Mouse (Mus musculus) hindbrain, postnatal 0 days (tissue): Measurements from ENCODE around the gene Ttc29. TPM values are rescaled to one million over a fixed set of nuclear protein-coding genes. Genes with fewer than 3 reads are reported as not detected.

Source experiments
- ATAC-seq: fragments of 200-750 bp; cut with Nextera tagmentation; 2 replicates; pipeline ENCODE4 v1.8.0; 2017; ENCODE audit warnings: mild to moderate bottlenecking, moderate TSS enrichment, moderate library complexity
- DNase-seq: peaks from one replicate; pipeline ENCODE4 v3.0.0-alpha.2; 2015; ENCODE audit warnings: low spot score
- H3K27ac ChIP-seq: fragments of 300-500 bp; sonication (generic); 2 replicates; pipeline ENCODE4 v1.5.1; 2014; ENCODE audit warnings: mild to moderate bottlenecking
- H3K27me3 ChIP-seq: fragments of 300-500 bp; sonication (generic); 2 replicates; pipeline ENCODE4 v1.6.1; 2014; ENCODE audit warnings: low read length, mixed read lengths; ENCODE audit not compliant: insufficient read depth
- H3K36me3 ChIP-seq: fragments of 300-500 bp; sonication (generic); 2 replicates; pipeline ENCODE4 v1.6.1; 2014; ENCODE audit warnings: low read length, mixed read lengths; ENCODE audit not compliant: insufficient read depth
- H3K4me1 ChIP-seq: fragments of 300-500 bp; sonication (generic); 2 replicates; pipeline ENCODE4 v1.6.1; 2014; ENCODE audit warnings: antibody characterized with exemption, low read length, mixed read lengths; ENCODE audit not compliant: insufficient read depth
- H3K4me2 ChIP-seq: fragments of 300-500 bp; sonication (generic); 2 replicates; pipeline ENCODE4 v1.6.1; 2014; ENCODE audit warnings: low read depth, mild to moderate bottlenecking, low read length, moderate library complexity, mixed read lengths
- H3K4me3 ChIP-seq: fragments of 300-500 bp; sonication (generic); 2 replicates; pipeline ENCODE4 v1.5.1; 2014; ENCODE audit warnings: low read length
- H3K9ac ChIP-seq: fragments of 300-500 bp; sonication (generic); replicated peaks from 2 replicates; pipeline ENCODE4 v1.6.1; 2014; ENCODE audit warnings: mild to moderate bottlenecking, low read length, moderate library complexity, mixed read lengths
- H3K9me3 ChIP-seq: fragments of 300-500 bp; sonication (generic); 2 replicates; pipeline ENCODE4 v1.6.1; 2016; ENCODE audit warnings: low read length, mixed read lengths
- CTCF ChIP-seq: IDR thresholded peaks from 2 replicates; pipeline ENCODE4 v1.5.1; 2016; ENCODE audit warnings: antibody characterized with exemption, control low read depth, low read depth
- WGBS: fragments of 180-500 bp; shearing (Covaris S2); extraction: QIAGEN DNeasy Blood & Tissue Kit; methylation state at CpG from one replicate; pipeline ENCODE4 v1.1.7; 2014; 5-methylcytosine and 5-hydroxymethylcytosine counted together
- polyA plus RNA-seq: library from polyadenylated mRNA; unstranded; fragments of >200 nt; fragmentation: Nextera tagmentation; extraction: Ambion mirVana; gene quantifications from 2 replicates; pipeline ENCODE4 v1.2.1, GENCODE M21; 2015
- total RNA-seq: library from RNA; depleted of rRNA; stranded (reverse); fragments of >200 nt; gene quantifications from 2 replicates; pipeline ENCODE4 v1.2.3, GENCODE M21; 2014

Gene Ttc29
- total and polyA plus RNA-seq, 2 experiments from 2014 or later: 0.69 to 0.84 TPM

GRCm38 (mm10) chr8:78214645-78215044, 1.5 kb downstream of the Ttc29 start:
- ATAC-seq (peak; percentile 65), DNase-seq (peak; percentile 7)
- Histone ChIP-seq H3K9ac (no peak overlapping the region), H3K36me3 (no peaks in the 10 kb centered on the region), H3K27ac (no peak overlapping the region), H3K4me2 (no peak overlapping the region), H3K9me3 (no peaks in the 10 kb centered on the region), H3K4me3 (no peak overlapping the region), H3K4me1 (peaks cover 6% of the 10 kb centered on the region; the same call in 1 of the 2 replicates), H3K27me3 (no peaks in the 10 kb centered on the region)
- TF ChIP-seq CTCF: no peak
- WGBS: 14% methylated on average over 3 of the region's 3 CpGs

DNA sequence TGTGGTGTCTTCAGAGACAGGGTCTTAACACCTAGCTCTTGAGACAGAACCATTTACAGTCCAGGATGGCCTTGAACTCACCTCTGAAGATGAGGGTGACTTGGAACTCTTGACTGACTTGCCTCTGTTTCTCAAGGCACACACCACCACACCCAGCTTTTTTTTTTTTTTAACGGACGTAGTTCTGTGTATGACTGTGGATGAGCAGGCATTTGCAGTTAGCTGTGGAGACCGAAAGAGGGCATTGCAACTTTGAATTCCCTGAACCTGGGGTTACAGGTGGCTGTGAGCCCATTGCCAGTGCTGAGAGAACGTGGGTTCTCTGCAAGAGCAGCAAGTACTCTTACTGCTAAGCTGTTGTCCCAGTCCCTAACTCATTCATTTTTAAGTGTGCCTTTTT, 13.0 kb downstream of the Ttc29 start:
- Histone ChIP-seq H3K4me2 (no peak overlapping the region), H3K9me3 (no peaks in the 10 kb centered on the region), H3K4me1 (no peaks in the 10 kb centered on the region), H3K4me3 (no peak overlapping the region), H3K27ac (no peak overlapping the region), H3K9ac (no peak overlapping the region), H3K36me3 (no peaks in the 10 kb centered on the region), H3K27me3 (no peaks in the 10 kb centered on the region)
- TF ChIP-seq CTCF: no peak
- ATAC-seq (no peak), DNase-seq (no peak)
- whole genome bisulfite sequencing: 81% methylated on average over 4 of the region's 4 CpGs

GRCm38 (mm10) chr8:78230721-78231120, 17.6 kb downstream of the Ttc29 start:
- no peak for TF ChIP-seq CTCF
- DNase-seq (peak; percentile 8), ATAC-seq (no peak)
- Histone ChIP-seq H3K27ac (no peak overlapping the region), H3K9me3 (no peaks in the 10 kb centered on the region), H3K4me1 (no peaks in the 10 kb centered on the region), H3K4me3 (no peak overlapping the region), H3K27me3 (no peaks in the 10 kb centered on the region), H3K9ac (no peak overlapping the region), H3K4me2 (no peak overlapping the region), H3K36me3 (no peaks in the 10 kb centered on the region)
- 55% methylated on average over 2 of the region's 2 CpGs for WGBS

DNA sequence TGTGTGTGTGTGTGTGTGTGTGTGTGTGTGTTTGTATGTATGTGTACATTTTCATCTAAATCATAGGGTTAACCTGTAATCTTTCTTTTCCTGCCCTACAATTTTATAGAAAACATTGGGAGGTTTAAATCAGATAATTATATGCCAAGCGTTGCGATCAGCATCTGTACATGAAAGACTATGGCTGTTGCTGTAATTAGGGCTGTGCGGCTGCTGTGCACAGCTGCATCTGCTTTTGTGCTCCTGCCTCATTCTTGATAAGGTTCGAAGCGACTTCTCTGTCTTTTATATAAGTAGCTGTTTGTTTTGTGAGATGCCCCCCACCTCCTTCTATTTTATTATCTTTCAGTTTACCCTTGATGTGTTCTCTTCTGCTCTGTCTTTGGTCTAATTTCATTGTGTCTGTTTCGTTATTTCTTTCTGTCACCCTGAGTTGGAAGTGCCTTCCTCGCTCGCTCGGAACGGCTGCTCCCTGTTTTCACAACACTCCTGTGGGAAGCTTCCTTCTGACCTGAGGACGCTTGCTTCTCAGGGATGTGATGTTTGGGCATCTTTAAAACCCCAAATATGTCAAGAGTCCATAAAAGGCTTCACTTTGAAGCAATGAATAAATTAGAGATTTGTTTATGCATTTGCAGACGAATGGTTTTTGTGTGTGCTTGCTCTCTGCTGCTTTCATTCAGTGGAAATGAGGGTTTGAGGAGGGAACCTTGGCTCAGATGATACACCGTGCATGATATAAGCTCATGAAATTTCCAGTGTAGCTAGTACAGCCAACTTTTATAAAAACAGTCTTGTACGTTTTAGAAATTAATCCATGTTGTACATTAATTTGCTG, 20.0 kb downstream of the Ttc29 start:
- no peaks in the 10 kb centered on the region for H3K9me3 ChIP-seq
- H3K36me3 ChIP-seq: no peaks in the 10 kb centered on the region
- ATAC-seq (no peak), DNase-seq (peak; percentile 9)
- no peak for TF ChIP-seq CTCF
- H3K27me3 ChIP-seq: no peaks in the 10 kb centered on the region
- 32% methylated on average over 14 of the region's 14 CpGs for WGBS
- no peaks in the 10 kb centered on the region for H3K4me1 ChIP-seq
- H3K4me2 ChIP-seq: peak overlapping the region; percentile 45
- no peak overlapping the region for H3K27ac ChIP-seq
- 0 out of 2 replicates have a peak overlapping the region, but pooled peaks have one; percentile 1 for H3K4me3 ChIP-seq
- H3K9ac ChIP-seq: no peak overlapping the region

GRCm38 (mm10) chr8:78233708-78234201, 20.7 kb downstream of the Ttc29 start:
- H3K36me3 ChIP-seq: no peaks in the 10 kb centered on the region
- H3K4me3 ChIP-seq: no peak overlapping the region
- TF ChIP-seq CTCF: no peak
- H3K9ac ChIP-seq: no peak overlapping the region
- no peak for ATAC-seq
- no peaks in the 10 kb centered on the region for H3K4me1 ChIP-seq
- no peak overlapping the region for H3K27ac ChIP-seq
- no peaks in the 10 kb centered on the region for H3K9me3 ChIP-seq
- peak overlapping the region; percentile 45; the same call in 1 of the 2 replicates for H3K4me2 ChIP-seq
- no peaks in the 10 kb centered on the region for H3K27me3 ChIP-seq
- peak; percentile 9 for DNase-seq
- 45% methylated on average over 7 of the region's 7 CpGs for WGBS

DNA sequence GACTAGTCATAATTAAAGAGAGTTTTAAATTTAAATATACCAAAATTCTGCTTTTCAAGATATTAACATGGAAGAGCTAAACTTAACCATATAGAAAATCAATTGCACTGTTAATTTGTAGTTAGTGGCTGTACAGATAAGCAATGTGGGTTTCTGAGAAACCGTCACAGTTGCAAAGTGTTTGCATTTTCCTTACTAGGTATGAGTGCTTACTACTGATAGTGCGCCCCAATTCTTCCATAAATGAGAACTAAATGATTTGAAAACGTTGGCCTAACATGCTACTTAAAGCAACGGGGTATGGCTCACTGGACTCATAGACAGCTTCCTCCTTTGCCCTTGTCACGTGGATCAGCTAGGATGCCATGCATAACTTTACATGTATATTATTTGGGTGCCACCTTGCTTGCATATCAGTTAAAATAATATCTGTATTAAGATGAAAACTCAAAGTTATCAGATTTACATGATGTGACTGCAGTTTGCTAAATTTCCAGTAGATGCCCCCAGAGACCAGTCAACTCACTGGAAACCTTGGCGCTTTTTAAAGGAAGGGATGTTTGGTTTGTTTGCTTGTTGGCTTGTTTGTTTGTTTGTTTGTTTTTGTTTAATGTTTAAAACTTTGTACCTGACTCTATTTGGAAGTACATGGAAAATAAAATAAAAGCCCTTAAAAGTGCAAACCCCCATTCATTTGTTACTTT, 25.0 kb downstream of the Ttc29 start:
- Histone ChIP-seq H3K27ac (no peak overlapping the region), H3K4me3 (no peak overlapping the region), H3K9me3 (no peaks in the 10 kb centered on the region), H3K4me2 (no peak overlapping the region), H3K9ac (no peak overlapping the region), H3K36me3 (no peaks in the 10 kb centered on the region), H3K4me1 (no peaks in the 10 kb centered on the region), H3K27me3 (no peaks in the 10 kb centered on the region)
- ATAC-seq (no peak), DNase-seq (peak; percentile 73)
- 57% methylated on average over 6 of the region's 6 CpGs for WGBS
- peak; percentile 82 for TF ChIP-seq CTCF

DNA sequence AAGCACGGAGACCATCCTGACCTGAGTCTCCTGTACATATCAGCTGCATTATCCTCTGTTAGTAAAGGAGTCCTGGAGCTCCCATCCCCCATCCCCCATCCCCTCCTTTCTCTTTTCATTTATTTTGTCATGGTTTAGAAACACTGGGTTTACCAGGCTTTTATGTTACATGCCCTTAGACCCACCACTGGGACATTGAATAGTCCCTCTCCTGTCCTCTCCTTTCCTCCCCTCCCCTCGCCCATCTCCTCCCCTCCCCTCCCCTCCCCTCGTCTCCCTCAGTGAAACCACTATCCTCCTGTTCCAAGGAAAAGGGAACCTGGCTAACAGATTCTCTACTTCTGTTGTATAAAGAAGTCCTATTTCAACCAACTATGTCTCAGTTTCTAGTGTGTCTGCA, 38.0 kb downstream of the Ttc29 start:
- no peak overlapping the region for H3K9ac ChIP-seq
- H3K4me1 ChIP-seq: no peaks in the 10 kb centered on the region
- WGBS: 16% methylated on average over 2 of the region's 3 CpGs
- no peak for ATAC-seq
- H3K4me3 ChIP-seq: no peak overlapping the region
- H3K27me3 ChIP-seq: no peaks in the 10 kb centered on the region
- H3K36me3 ChIP-seq: no peaks in the 10 kb centered on the region
- no peaks in the 10 kb centered on the region for H3K9me3 ChIP-seq
- DNase-seq: no peak
- H3K27ac ChIP-seq: no peak overlapping the region
- no peak overlapping the region for H3K4me2 ChIP-seq
- TF ChIP-seq CTCF: no peak
